Mouse (Mus musculus): Measurements from ENCODE around the gene Taok2. TPM values are rescaled to one million over a fixed set of nuclear protein-coding genes. Genes with fewer than 3 reads are reported as not detected.

Taok2 gene
- polyA plus RNA-seq, 1 experiment from 2014 or later = 40.1 TPM

GRCm38 (mm10) chr7:126861429-126862130, 22.9 kb downstream of the Taok2 start, which contains the start of gene Hirip3:
Gene Hirip3 (plus strand): TSS chr7:126861972.
- peak; percentile 98 for DNase-seq
- WGBS = 1% methylated on average over 42 of the region's 42 CpGs
- Histone ChIP-seq H3K4me1 (ENCODE audit: insufficient read depth) (peaks cover 7% of the 10 kb centered on the region), H3K36me3 (ENCODE audit: insufficient read depth) (peaks cover 66% of the 10 kb centered on the region), H3K9me3 (ENCODE audit: low read depth, low read length) (no peaks in the 10 kb centered on the region), H3K27ac (ENCODE audit: low read depth) (peak within 1 kb of the TSS; percentile 84), H3K9ac (peak within 1 kb of the TSS; percentile 80), H3K4me3 (ENCODE audit: low read depth, low read length) (peak within 1 kb of the TSS; percentile 73), H3K27me3 (ENCODE audit: insufficient read depth, low read length) (no peaks in the 10 kb centered on the region), H3K4me2 (peak within 1 kb of the TSS; percentile 77)
- ATAC-seq (ENCODE audit: insufficient read depth) = peak; percentile 92
- TF ChIP-seq CTCF (IDR thresholded peaks at IDR 0.05; ENCODE audit: low read depth) = no peak

- Histone ChIP-seq H3K4me2 (peak overlapping the region; percentile 77), H3K4me3 (ENCODE audit: low read depth, low read length) (peak overlapping the region; percentile 73), H3K27me3 (ENCODE audit: insufficient read depth, low read length) (no peaks in the 10 kb centered on the region), H3K9me3 (ENCODE audit: low read depth, low read length) (no peaks in the 10 kb centered on the region), H3K9ac (peak overlapping the region; percentile 80), H3K4me1 (ENCODE audit: insufficient read depth) (peaks cover 7% of the 10 kb centered on the region), H3K36me3 (ENCODE audit: insufficient read depth) (peaks cover 66% of the 10 kb centered on the region), H3K27ac (ENCODE audit: low read depth) (no peak overlapping the region)
- DNase-seq (no peak), ATAC-seq (ENCODE audit: insufficient read depth) (no peak; the same call in 1 of the 2 replicates)
- TF ChIP-seq CTCF (IDR thresholded peaks at IDR 0.05; ENCODE audit: low read depth) = no peak
- 59% methylated on average over 5 of the region's 5 CpGs for WGBS
These were observed 23.5 kb downstream of the Taok2 start for GRCm38 (mm10) chr7:126860987-126861386.

GRCm38 (mm10) chr7:126856741-126857420, 27.6 kb downstream of the Taok2 start:
- TF ChIP-seq CTCF (IDR thresholded peaks at IDR 0.05; ENCODE audit: low read depth) = 0 out of 2 replicates have a peak, but pooled peaks have one; percentile 1
- peaks cover 80% of the 10 kb centered on the region for H3K36me3 ChIP-seq (ENCODE audit: insufficient read depth)
- no peak for ATAC-seq (ENCODE audit: insufficient read depth)

GRCm38 (mm10) chr7:126855641-126856040, 28.9 kb downstream of the Taok2 start:
- Histone ChIP-seq H3K27me3 (ENCODE audit: insufficient read depth, low read length) (no peaks in the 10 kb centered on the region), H3K9ac (no peak overlapping the region), H3K4me2 (no peak overlapping the region), H3K27ac (ENCODE audit: low read depth) (no peak overlapping the region), H3K36me3 (ENCODE audit: insufficient read depth) (peaks cover 83% of the 10 kb centered on the region), H3K4me1 (ENCODE audit: insufficient read depth) (peaks cover under 1% of the 10 kb centered on the region; the same call in 1 of the 2 replicates), H3K4me3 (ENCODE audit: low read depth, low read length) (no peak overlapping the region), H3K9me3 (ENCODE audit: low read depth, low read length) (no peaks in the 10 kb centered on the region)
- no peak for ATAC-seq (ENCODE audit: insufficient read depth)
- TF ChIP-seq CTCF (IDR thresholded peaks at IDR 0.05; ENCODE audit: low read depth) = no peak
- no peak for DNase-seq
- 76% methylated on average over 3 of the region's 3 CpGs for WGBS

More at GRCm38 (mm10) chr7:126856741-126857420, 27.6 kb downstream of the Taok2 start:
- 67% methylated on average over 9 of the region's 9 CpGs for WGBS
- Histone ChIP-seq H3K9me3 (ENCODE audit: low read depth, low read length) (no peaks in the 10 kb centered on the region), H3K4me2 (no peak overlapping the region), H3K27me3 (ENCODE audit: insufficient read depth, low read length) (no peaks in the 10 kb centered on the region), H3K4me3 (ENCODE audit: low read depth, low read length) (no peak overlapping the region), H3K27ac (ENCODE audit: low read depth) (no peak overlapping the region), H3K9ac (peak overlapping the region; percentile 20; the same call in 1 of the 2 replicates), H3K4me1 (ENCODE audit: insufficient read depth) (peaks cover 7% of the 10 kb centered on the region; the same call in 1 of the 2 replicates)
- DNase-seq = no peak

- Histone ChIP-seq H3K4me2 (no peak overlapping the region), H3K36me3 (ENCODE audit: insufficient read depth) (peaks cover 68% of the 10 kb centered on the region), H3K9ac (no peak overlapping the region), H3K4me3 (ENCODE audit: low read depth, low read length) (no peak overlapping the region), H3K9me3 (ENCODE audit: low read depth, low read length) (no peaks in the 10 kb centered on the region), H3K27ac (ENCODE audit: low read depth) (no peak overlapping the region), H3K27me3 (ENCODE audit: insufficient read depth, low read length) (peaks cover 15% of the 10 kb centered on the region), H3K4me1 (ENCODE audit: insufficient read depth) (no peaks in the 10 kb centered on the region)
- TF ChIP-seq CTCF (IDR thresholded peaks at IDR 0.05; ENCODE audit: low read depth) = no peak
- 88% methylated on average over 5 of the region's 5 CpGs for WGBS
- DNase-seq = no peak
- ATAC-seq (ENCODE audit: insufficient read depth) = no peak
These were observed 31.0 kb downstream of the Taok2 start for GRCm38 (mm10) chr7:126853454-126853853.

GRCm38 (mm10) chr7:126851192-126851591, 33.3 kb downstream of the Taok2 start:
- 36% methylated on average over 12 of the region's 12 CpGs for WGBS
- Histone ChIP-seq H3K27me3 (ENCODE audit: insufficient read depth, low read length) (peaks cover 32% of the 10 kb centered on the region), H3K9me3 (ENCODE audit: low read depth, low read length) (no peaks in the 10 kb centered on the region), H3K4me1 (ENCODE audit: insufficient read depth) (no peaks in the 10 kb centered on the region), H3K4me3 (ENCODE audit: low read depth, low read length) (no peak overlapping the region), H3K4me2 (no peak overlapping the region), H3K9ac (no peak overlapping the region), H3K36me3 (ENCODE audit: insufficient read depth) (peaks cover 46% of the 10 kb centered on the region), H3K27ac (ENCODE audit: low read depth) (no peak overlapping the region)
- no peak for ATAC-seq (ENCODE audit: insufficient read depth)
- DNase-seq = no peak
- TF ChIP-seq CTCF (IDR thresholded peaks at IDR 0.05; ENCODE audit: low read depth) = no peak

GRCm38 (mm10) chr7:126850161-126850560, 34.3 kb downstream of the Taok2 start:
- WGBS = 71% methylated on average over 6 of the region's 6 CpGs
- no peak for TF ChIP-seq CTCF (IDR thresholded peaks at IDR 0.05; ENCODE audit: low read depth)

More at GRCm38 (mm10) chr7:126850161-126850560, 34.3 kb downstream of the Taok2 start:
- Histone ChIP-seq H3K4me2 (no peak overlapping the region), H3K4me1 (ENCODE audit: insufficient read depth) (no peaks in the 10 kb centered on the region), H3K27ac (ENCODE audit: low read depth) (no peak overlapping the region), H3K9ac (no peak overlapping the region), H3K27me3 (ENCODE audit: insufficient read depth, low read length) (peaks cover 32% of the 10 kb centered on the region), H3K9me3 (ENCODE audit: low read depth, low read length) (no peaks in the 10 kb centered on the region), H3K36me3 (ENCODE audit: insufficient read depth) (peaks cover 36% of the 10 kb centered on the region), H3K4me3 (ENCODE audit: low read depth, low read length) (no peak overlapping the region)
- DNase-seq (no peak), ATAC-seq (ENCODE audit: insufficient read depth) (no peak)

Data from lung, embryonic 14.5 days (tissue).